Mouse (Mus musculus) activated CD4-positive, CD25-positive, alpha-beta regulatory T cell (primary cell): ENCODE results near the gene Ppm1g. TPM values are rescaled to one million over a fixed set of nuclear protein-coding genes. Genes with fewer than 3 reads are reported as not detected.

Source experiments
- polyA plus RNA-seq, 2 experiments: library from polyadenylated mRNA; unstranded; fragments of 100-300 nt; shearing (Covaris generic); gene quantifications; one replicate each; pipeline ENCODE4 v1.2.1; 2017

The Ppm1g gene
- 100 to 1,000 TPM; 141 to 145 TPM for polyA plus RNA-seq

DNA sequence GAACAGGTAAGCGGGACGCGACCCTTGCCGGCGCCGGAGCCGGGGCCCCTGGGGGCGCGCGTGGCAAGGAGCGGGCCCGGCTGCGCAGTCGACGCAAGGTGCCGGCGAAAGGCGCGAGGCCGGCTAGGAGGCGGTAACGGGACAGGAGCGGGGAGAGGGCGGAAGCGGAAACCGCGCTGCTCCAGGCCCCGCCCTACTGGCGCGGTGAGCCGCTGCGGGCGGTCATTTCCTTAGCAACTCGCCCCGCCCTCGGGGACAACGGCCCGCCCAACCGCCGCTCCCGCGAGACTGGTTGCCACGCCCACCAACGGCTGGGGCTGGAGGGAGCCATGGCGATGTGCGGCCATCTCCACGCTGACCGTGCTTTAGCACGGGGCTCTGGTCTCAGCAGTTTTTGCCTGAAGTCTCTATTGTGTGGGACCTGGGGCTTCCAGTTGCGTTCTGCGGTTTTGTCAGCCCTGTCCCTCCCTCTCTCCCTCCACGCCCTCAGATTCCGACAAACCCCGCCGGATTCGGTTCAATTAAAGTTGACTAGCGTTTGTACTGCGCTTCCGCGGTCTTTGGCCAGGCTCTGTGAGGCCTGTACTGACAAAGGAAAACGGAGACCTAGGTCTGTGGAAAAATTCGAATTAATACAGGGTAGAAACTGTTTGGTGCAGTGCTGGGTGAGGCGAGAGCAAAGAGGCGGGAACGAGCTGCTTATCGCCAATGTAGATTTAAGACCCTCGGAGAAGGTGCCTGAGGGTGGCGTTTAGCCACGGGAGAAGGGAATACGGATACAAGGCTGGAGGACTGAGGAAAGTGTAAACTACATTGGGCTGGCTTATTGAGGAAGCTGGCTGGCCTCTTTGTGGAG, at the start of gene Ppm1g:
TSS of gene Ppm1g (minus strand) at position 240 of the 856 bp plus-strand sequence.

DNA sequence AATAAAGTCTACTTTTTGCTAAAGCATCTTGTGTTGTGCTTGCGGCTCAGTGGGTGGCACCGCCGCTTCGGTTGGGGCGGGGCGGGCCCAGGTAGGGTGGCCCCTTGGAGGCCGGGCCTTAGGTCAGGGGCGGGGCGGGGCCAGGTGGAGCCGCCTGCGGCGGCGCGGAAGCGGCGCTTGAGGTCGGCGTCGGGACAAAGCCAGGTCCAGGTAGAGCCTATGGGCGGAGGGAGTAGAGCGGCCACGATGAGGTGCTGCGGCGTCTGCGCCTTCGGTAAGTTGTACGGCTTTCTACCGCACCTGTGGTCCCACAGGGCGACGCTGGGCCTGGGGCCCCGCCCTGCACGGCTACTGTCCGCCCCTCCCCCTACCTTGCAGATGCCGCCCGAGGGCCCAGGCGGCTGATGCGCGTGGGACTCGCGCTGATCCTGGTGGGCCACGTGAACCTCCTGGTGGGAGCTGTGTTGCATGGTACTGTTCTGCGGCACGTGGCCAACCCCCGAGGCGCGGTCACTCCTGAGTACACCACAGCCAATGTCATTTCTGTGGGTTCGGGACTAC, 31.1 kb upstream of the Ppm1g start, which contains the start of gene Krtcap3:
TSS of gene Krtcap3 (plus strand) at position 151 of the 561 bp plus-strand sequence.

DNA sequence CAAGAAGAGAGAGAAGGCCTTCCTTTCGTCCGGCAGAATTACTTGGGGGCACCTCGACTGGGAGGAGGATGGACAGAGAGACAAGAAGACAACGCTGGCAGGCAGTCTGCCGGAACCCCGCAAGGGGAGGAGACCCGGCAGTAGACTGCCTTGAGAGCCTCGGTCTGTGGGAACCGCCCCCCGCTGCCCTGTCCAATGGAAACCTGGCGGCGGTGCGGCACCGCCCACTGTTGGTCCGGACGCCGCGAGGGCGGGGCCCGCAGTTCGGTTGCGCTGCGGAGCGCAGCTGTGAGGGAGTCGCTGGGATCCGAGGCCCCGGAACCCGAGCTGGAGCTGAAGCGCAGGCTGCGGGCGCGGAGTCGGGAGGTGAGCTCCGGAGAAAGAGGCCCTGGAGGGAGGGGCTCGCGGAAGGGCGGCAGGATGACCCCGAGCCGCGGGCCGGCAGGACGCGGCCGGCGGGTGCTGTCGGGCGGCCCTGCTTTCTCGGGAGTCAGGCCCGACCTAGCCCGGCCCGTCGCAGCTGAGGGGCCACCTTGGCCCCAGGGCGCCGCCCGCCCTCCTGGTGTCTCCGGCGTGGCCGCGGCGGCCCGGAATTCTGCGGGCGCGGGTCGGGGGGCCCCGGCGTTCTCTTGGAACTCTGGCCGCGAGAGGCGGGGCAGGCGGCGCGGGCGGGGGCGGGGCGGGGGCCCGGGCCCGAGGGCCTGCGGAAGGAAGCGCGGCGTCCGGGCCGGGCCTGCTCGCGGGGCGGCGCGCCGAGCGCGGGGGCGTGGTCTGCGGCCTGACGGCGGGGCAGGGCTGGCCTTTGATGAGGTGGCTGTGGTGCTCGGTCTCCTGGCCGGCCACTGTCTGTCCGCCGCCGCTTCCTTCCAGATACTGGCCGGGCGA, 20.4 kb upstream of the Ppm1g start, which contains the start of the genes Nrbp1 and Gm9970:
TSS of gene Nrbp1 (plus strand) at position 228 of the 885 bp plus-strand sequence.
TSS of gene Gm9970 (minus strand) at position 596 of the 885 bp plus-strand sequence.

DNA sequence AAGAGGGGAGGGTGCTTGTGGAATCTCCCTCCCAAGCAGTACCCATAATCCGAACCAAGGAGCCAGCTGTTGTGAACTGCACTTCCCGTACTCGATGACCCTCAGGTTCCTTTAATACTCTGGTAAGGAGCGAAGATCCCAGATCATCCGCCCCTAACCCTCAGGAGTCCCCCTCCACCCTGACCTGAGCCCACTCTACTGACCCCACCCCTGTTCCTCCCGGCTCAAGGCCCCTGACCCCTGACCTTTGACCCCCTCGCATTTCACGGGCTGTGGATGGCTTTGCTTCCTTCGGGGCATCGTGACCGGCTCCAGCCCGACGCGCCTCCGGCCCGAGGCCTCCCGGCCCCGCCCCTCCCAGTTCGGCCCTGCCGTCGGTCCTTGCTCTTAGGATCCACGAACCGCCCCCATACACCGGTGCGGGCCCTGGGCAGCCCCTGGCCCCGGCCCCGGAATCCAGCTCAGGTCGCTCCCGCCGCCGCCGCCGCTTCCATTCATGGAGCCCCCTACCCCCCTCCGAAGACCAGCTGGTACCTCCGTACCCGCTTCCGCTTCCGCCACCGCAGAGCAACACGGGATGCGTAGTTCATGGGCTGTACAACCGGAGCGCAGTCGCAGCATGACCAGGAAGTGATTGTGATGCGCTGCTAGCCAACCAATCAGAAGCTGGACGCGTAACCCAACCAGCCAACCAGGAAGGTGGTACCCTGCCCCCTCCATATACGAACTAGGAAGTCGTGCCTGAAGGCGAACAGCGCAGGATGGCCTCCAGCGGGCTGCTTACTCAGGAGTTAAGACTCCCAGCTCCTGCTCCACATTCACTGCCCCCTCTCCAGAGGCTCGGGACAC, 18.5 kb downstream of the Ppm1g start, which contains the start of gene Zfp513:
TSS of gene Zfp513 (minus strand) at position 562 of the 849 bp plus-strand sequence.

DNA sequence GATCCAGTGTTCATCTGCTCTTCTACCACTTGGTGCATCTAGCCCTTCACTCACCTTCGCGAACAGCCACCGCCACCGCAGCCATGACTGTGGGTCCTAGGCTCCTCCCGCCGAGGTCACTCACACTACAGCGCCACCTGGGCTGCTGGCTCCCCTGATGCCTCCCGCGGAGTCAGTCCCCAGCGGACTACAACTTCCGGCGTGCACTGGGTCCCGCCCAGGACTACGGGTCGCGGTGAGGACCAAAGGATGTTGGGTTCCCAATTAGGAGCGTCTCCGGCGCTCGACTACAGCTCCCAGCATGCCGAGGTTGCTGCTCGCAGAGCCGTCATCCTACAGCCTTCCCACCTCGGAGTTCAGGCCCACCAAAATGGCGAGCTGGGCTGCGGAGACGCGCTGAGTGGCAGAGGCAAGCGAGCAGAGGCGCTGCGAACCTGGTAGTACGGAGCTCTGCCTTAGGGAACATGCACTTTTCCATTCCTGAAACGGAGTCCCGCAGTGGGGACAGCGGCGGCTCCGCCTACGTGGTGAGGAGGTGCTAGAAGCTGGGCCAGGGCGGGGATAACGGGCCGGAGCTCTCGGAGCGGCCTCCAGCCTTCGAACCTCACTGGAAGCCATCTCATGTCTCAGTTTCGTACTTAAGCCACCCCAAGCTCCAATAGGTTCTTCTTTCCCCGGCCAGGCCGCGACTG, 27.4 kb downstream of the Ppm1g start, which contains the start of the genes Snx17 and Eif2b4:
TSS of gene Snx17 (plus strand) at position 289 of the 692 bp plus-strand sequence.
TSS of gene Eif2b4 (minus strand) at position 492 of the 692 bp plus-strand sequence.

DNA sequence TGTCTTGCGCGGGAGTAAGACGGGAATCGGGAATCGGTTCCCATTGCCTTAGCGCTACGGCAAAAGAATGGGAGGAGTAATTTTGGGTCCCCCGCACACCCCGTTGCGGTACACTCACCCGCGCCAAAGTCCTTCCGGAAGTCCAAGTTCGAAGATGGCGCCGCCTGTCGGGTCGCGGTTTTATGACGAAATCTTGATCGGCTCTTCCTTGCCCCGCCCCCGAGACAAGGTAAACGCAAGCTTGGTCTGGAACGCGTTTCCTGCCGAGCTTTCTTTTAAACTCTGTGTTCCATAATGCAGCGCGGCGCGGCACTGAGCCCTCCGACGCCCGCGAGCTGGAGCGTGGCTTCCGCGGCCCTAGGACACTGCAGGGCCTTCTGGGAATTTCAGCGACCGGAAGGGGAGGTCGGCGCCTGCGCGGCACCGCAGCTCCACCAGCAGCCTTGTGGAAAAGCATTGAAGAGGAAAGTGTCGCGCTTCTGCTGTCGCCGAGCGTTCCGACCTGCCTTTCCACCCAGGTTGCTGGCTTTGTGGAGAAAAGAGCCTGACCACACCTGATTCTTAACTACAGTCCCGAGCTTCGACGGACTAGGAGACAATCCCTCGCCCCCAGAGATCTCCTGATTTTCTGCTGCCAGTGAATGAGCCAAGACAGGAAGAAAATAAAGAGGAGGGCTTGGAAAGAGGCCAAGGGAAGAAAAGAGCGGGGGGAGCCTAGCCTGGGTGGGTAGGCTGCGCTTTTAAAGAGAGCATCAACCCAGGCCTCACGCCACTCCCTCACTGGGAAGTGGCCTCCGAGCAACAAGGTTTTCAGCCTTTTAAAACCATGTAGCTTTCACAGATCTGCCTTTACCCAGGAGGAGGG, 40.5 kb downstream of the Ppm1g start, which contains the start of the genes Gm29609 and Gtf3c2:
TSS of gene Gm29609 (minus strand) at position 146 of the 865 bp plus-strand sequence.
TSS of gene Gtf3c2 (minus strand) at position 379 of the 865 bp plus-strand sequence.

DNA sequence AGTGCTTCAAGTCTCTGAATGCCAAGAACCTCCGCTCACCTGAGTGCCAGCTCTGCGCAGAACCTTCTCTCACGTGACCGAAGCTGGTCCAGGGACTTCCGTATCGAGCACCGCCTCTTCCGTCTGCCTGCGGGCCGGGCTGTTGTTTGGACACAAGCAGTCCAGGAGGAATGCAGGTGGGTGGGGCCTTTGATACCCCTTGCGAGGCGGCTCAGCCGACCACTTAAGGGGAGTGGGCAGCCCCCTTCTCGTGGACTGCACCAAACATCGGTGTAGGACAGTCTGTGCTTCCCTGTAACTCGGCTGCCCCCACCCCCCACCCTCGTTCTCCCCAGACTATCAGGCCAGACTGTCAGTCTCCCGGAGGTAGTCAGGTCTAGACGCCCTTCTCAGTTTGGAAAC, 66.3 kb downstream of the Ppm1g start, which contains the start of gene Mpv17:
TSS of gene Mpv17 (minus strand) at position 100 of the 402 bp plus-strand sequence.

Other genes with a start within 250 kb of the Ppm1g start
- 100 to 1,000 TPM in 1 of 2 experiments, 10 to 100 TPM in 1; 84.2 to 138 TPM for gene Atraid, start 172.4 kb downstream of the Ppm1g start, polyA plus RNA-seq
- gene Slc5a6, start 171.8 kb downstream of the Ppm1g start, polyA plus RNA-seq, result 1 to 10 TPM; 4.7 to 6.5 TPM
- gene Cad, start 165.9 kb downstream of the Ppm1g start, polyA plus RNA-seq, result 10 to 100 TPM; 11.3 to 17.1 TPM
- gene Dnajc5g, start 114.4 kb downstream of the Ppm1g start, polyA plus RNA-seq, result under 1 TPM in 1 of 2 experiments, not detected in 1; 0.15 TPM
- gene Slc30a3, start 112.5 kb downstream of the Ppm1g start, polyA plus RNA-seq, result not detected
- gene Trim54, start 104.0 kb downstream of the Ppm1g start, polyA plus RNA-seq, result not detected
- gene Ucn, start 81.9 kb downstream of the Ppm1g start, polyA plus RNA-seq, result not detected
- 10 to 100 TPM; 27.4 to 29.4 TPM for gene Mpv17, start 66.4 kb downstream of the Ppm1g start, polyA plus RNA-seq
- 1 to 10 TPM in 1 of 2 experiments, under 1 TPM in 1; 0.49 to 1.0 TPM for gene Gm29609, start 40.8 kb downstream of the Ppm1g start, polyA plus RNA-seq
- gene Gtf3c2, start 40.5 kb downstream of the Ppm1g start, polyA plus RNA-seq, result 10 to 100 TPM; 76.8 to 79.6 TPM
- gene Snx17, start 27.5 kb downstream of the Ppm1g start, polyA plus RNA-seq, result 100 to 1,000 TPM; 114 to 130 TPM
- gene Eif2b4, start 27.3 kb downstream of the Ppm1g start, polyA plus RNA-seq, result 10 to 100 TPM; 64.5 to 68.8 TPM
- 10 to 100 TPM; 20.9 to 23.3 TPM for gene Zfp513, start 18.4 kb downstream of the Ppm1g start, polyA plus RNA-seq
- 100 to 1,000 TPM; 167 to 175 TPM for gene Nrbp1, start 20.2 kb upstream of the Ppm1g start, polyA plus RNA-seq
- under 1 TPM; 0.33 to 0.61 TPM for gene Gm9970, start 20.5 kb upstream of the Ppm1g start, polyA plus RNA-seq
- gene Krtcap3, start 31.0 kb upstream of the Ppm1g start, polyA plus RNA-seq, result 10 to 100 TPM; 36.3 to 71.9 TPM
- gene Ift172, start 70.4 kb upstream of the Ppm1g start, polyA plus RNA-seq, result 1 to 10 TPM; 3.4 to 5.1 TPM
- gene Fndc4, start 75.4 kb upstream of the Ppm1g start, polyA plus RNA-seq, result under 1 TPM in 1 of 2 experiments, not detected in 1; 0.41 TPM
- under 1 TPM in 1 of 2 experiments, not detected in 1; 0.55 TPM for gene Gckr, start 76.8 kb upstream of the Ppm1g start, polyA plus RNA-seq
- gene Zfp512, start 231.7 kb upstream of the Ppm1g start, polyA plus RNA-seq, result 10 to 100 TPM; 37.3 to 46.1 TPM